Mouse (Mus musculus) heart, postnatal 0 days (tissue): ENCODE data around the gene Mustn1. TPM values are rescaled to one million over a fixed set of nuclear protein-coding genes. Genes with fewer than 3 reads are reported as not detected.
A peak's percentile ranks its signal among the peaks of the same experiment; 100 is the strongest.

Source experiments
- ATAC-seq: fragments of 200-750 bp; cut with Nextera tagmentation; 2 replicates; pipeline ENCODE4 v1.8.0; 2017; ENCODE audit warnings: low read depth, moderate number of reproducible peaks, moderate library complexity; ENCODE audit not compliant: insufficient read depth
- DNase-seq: peaks from one replicate; pipeline ENCODE4 v3.0.0-alpha.2; 2016; ENCODE audit warnings: low spot score
- H3K27ac ChIP-seq: fragments of 300-500 bp; sonication (generic); 2 replicates; pipeline ENCODE4 v1.5.1; 2014; ENCODE audit warnings: low read depth, mild to moderate bottlenecking
- H3K27me3 ChIP-seq: fragments of 300-500 bp; sonication (generic); 2 replicates; pipeline ENCODE4 v1.6.1; 2014; ENCODE audit warnings: low read length, mixed read lengths; ENCODE audit not compliant: control insufficient read depth, insufficient read depth
- H3K36me3 ChIP-seq: fragments of 300-500 bp; sonication (generic); replicated peaks from 2 replicates; pipeline ENCODE4 v1.6.1; 2014; ENCODE audit warnings: low read length, mixed read lengths; ENCODE audit not compliant: control insufficient read depth, insufficient read depth
- H3K4me1 ChIP-seq: fragments of 300-500 bp; sonication (generic); 2 replicates; pipeline ENCODE4 v1.6.1; 2014; ENCODE audit warnings: antibody characterized with exemption; ENCODE audit not compliant: control insufficient read depth, insufficient read depth
- H3K4me2 ChIP-seq: fragments of 300-500 bp; sonication (generic); 2 replicates; pipeline ENCODE4 v1.6.1; 2014; ENCODE audit warnings: low read depth, mild to moderate bottlenecking, low read length, moderate library complexity
- H3K4me3 ChIP-seq: fragments of 300-500 bp; sonication (generic); 2 replicates; pipeline ENCODE4 v1.5.1; 2014; ENCODE audit warnings: low read depth, low read length
- H3K9ac ChIP-seq: fragments of 300-500 bp; sonication (generic); replicated peaks from 2 replicates; pipeline ENCODE4 v1.6.1; 2014; ENCODE audit warnings: low read depth, low read length, mixed read lengths
- H3K9me3 ChIP-seq: fragments of 300-500 bp; sonication (generic); replicated peaks from 2 replicates; pipeline ENCODE4 v1.6.1; 2016; ENCODE audit warnings: low read length; ENCODE audit not compliant: control insufficient read depth
- CTCF ChIP-seq: IDR thresholded peaks from 2 replicates; pipeline ENCODE4 v1.5.1; 2016; ENCODE audit warnings: antibody characterized with exemption, control low read depth, low read depth
- EP300 ChIP-seq: IDR thresholded peaks from 2 replicates; pipeline ENCODE4 v1.6.1; 2016; ENCODE audit warnings: antibody characterized with exemption, low read depth
- WGBS: fragments of 180-500 bp; shearing (Covaris S2); extraction: QIAGEN DNeasy Blood & Tissue Kit; methylation state at CpG from one replicate; pipeline ENCODE4 v1.1.7; 2014; 5-methylcytosine and 5-hydroxymethylcytosine counted together
- polyA plus RNA-seq: library from polyadenylated mRNA; unstranded; fragments of >200 nt; fragmentation: Nextera tagmentation; extraction: Ambion mirVana; gene quantifications from 2 replicates; pipeline ENCODE4 v1.2.1, GENCODE M21; 2015
- total RNA-seq: library from RNA; depleted of rRNA; stranded (reverse); fragments of >200 nt; gene quantifications from 2 replicates; pipeline ENCODE4 v1.2.3, GENCODE M21; 2014; ENCODE audit warnings: low replicate concordance

The Mustn1 gene
- total and polyA plus RNA-seq, 2 experiments from 2014 or later, result 6.8 to 10.3 TPM

- ATAC-seq (no peak), DNase-seq (no peak)
- Histone ChIP-seq H3K36me3 (no peaks in the 10 kb centered on the region), H3K9me3 (no peaks in the 10 kb centered on the region), H3K4me1 (peaks cover 4% of the 10 kb centered on the region), H3K9ac (no peak within 1 kb of the TSS), H3K27ac (no peak within 1 kb of the TSS), H3K4me3 (no peak within 1 kb of the TSS), H3K27me3 (no peaks in the 10 kb centered on the region), H3K4me2 (no peak within 1 kb of the TSS)
- no peak for TF ChIP-seq EP300
- 75% methylated on average over 3 of the region's 3 CpGs for WGBS
Observed at GRCm38 (mm10) chr14:30886204-30886603, 7.2 kb downstream of the Mustn1 start, which contains the start of gene Itih4. Gene Itih4 (plus strand): TSS chr14:30886476.

GRCm38 (mm10) chr14:30888271-30888732, 9.3 kb downstream of the Mustn1 start:
- Histone ChIP-seq H3K4me1 (peaks cover 4% of the 10 kb centered on the region; the same call in 1 of the 2 replicates), H3K27me3 (no peaks in the 10 kb centered on the region), H3K36me3 (no peaks in the 10 kb centered on the region), H3K27ac (no peak overlapping the region), H3K4me2 (peak overlapping the region; percentile 24; the same call in 1 of the 2 replicates), H3K9me3 (no peaks in the 10 kb centered on the region), H3K4me3 (no peak overlapping the region), H3K9ac (no peak overlapping the region)
- DNase-seq (peak; percentile 51), ATAC-seq (peak; percentile 55)
- TF ChIP-seq EP300 (no peak), CTCF (peak; percentile 41)
- 9% methylated on average over 7 of the region's 9 CpGs for whole genome bisulfite sequencing

GRCm38 (mm10) chr14:30899972-30900371, 21.0 kb downstream of the Mustn1 start:
- ATAC-seq (no peak), DNase-seq (no peak)
- H3K4me2 ChIP-seq, result no peak overlapping the region
- H3K4me3 ChIP-seq, result no peak overlapping the region
- H3K9ac ChIP-seq, result no peak overlapping the region
- no peak overlapping the region for H3K27ac ChIP-seq
- TF ChIP-seq CTCF (no peak), EP300 (no peak)
- no peaks in the 10 kb centered on the region for H3K27me3 ChIP-seq
- no peaks in the 10 kb centered on the region for H3K4me1 ChIP-seq
- no peaks in the 10 kb centered on the region; the same call in 1 of the 2 replicates for H3K9me3 ChIP-seq
- 63% methylated on average over 3 of the region's 3 CpGs for WGBS
- no peaks in the 10 kb centered on the region for H3K36me3 ChIP-seq

- WGBS, result 68% methylated on average over 5 of the region's 5 CpGs
- Histone ChIP-seq H3K4me3 (no peak overlapping the region), H3K4me2 (no peak overlapping the region), H3K9me3 (no peaks in the 10 kb centered on the region; the same call in 1 of the 2 replicates), H3K9ac (no peak overlapping the region), H3K4me1 (no peaks in the 10 kb centered on the region), H3K36me3 (no peaks in the 10 kb centered on the region), H3K27ac (no peak overlapping the region), H3K27me3 (no peaks in the 10 kb centered on the region)
- TF ChIP-seq CTCF (no peak), EP300 (no peak)
- no peak for DNase-seq
- no peak for ATAC-seq
Observed at GRCm38 (mm10) chr14:30902628-30903027, 23.6 kb downstream of the Mustn1 start.

GRCm38 (mm10) chr14:30903036-30903435, 24.0 kb downstream of the Mustn1 start:
- Histone ChIP-seq H3K4me3 (no peak overlapping the region), H3K4me2 (no peak overlapping the region), H3K4me1 (no peaks in the 10 kb centered on the region), H3K27me3 (no peaks in the 10 kb centered on the region), H3K36me3 (no peaks in the 10 kb centered on the region), H3K27ac (no peak overlapping the region), H3K9ac (no peak overlapping the region), H3K9me3 (no peaks in the 10 kb centered on the region; the same call in 1 of the 2 replicates)
- ATAC-seq (no peak), DNase-seq (no peak)
- 47% methylated on average over 3 of the region's 3 CpGs for WGBS
- TF ChIP-seq CTCF, result no peak
- TF ChIP-seq EP300, result no peak

- H3K9me3 ChIP-seq, result no peaks in the 10 kb centered on the region; the same call in 1 of the 2 replicates
- DNase-seq (no peak), ATAC-seq (no peak)
- no peak for TF ChIP-seq EP300
- TF ChIP-seq CTCF, result no peak
- no peaks in the 10 kb centered on the region for H3K4me1 ChIP-seq
- H3K4me2 ChIP-seq, result no peak overlapping the region
- H3K27me3 ChIP-seq, result no peaks in the 10 kb centered on the region
- 75% methylated on average over 8 of the region's 8 CpGs for WGBS
- no peak overlapping the region for H3K9ac ChIP-seq
- no peaks in the 10 kb centered on the region for H3K36me3 ChIP-seq
- H3K4me3 ChIP-seq, result no peak overlapping the region
- no peak overlapping the region for H3K27ac ChIP-seq
Observed at GRCm38 (mm10) chr14:30904307-30904706, 25.3 kb downstream of the Mustn1 start.
